Mouse (Mus musculus): Measurements from ENCODE around the gene Nemp1.
A peak's percentile ranks its signal among the peaks of the same experiment; 100 is the strongest.
"Not testable (repeated sequence)": the region's sequence is repeated elsewhere in the genome, so short reads cannot be mapped to it uniquely, and the experiment has no call there.

Nemp1 gene

GRCm38 (mm10) chr10:127643553-127644238 is 23.0 kb upstream of the Nemp1 start:
- peak; percentile 70 to 86 for DNase-seq (ENCODE audit: low spot score in 2 of 2)

- DNase-seq (ENCODE audit: low spot score in 2 of 2), result no peak
Observed at GRCm38 (mm10) chr10:127645791-127646190, 20.9 kb upstream of the Nemp1 start.

GRCm38 (mm10) chr10:127652906-127653638 is 13.6 kb upstream of the Nemp1 start:
- DNase-seq (ENCODE audit: low spot score in 2 of 2), result no peak

GRCm38 (mm10) chr10:127654970-127655579 is 11.6 kb upstream of the Nemp1 start:
- no peak for DNase-seq (ENCODE audit: low spot score in 2 of 2)

- DNase-seq (ENCODE audit: low spot score in 2 of 2), result not testable (repeated sequence)
Observed at GRCm38 (mm10) chr10:127657617-127658016, 9.1 kb upstream of the Nemp1 start.

- no peak for DNase-seq (ENCODE audit: low spot score in 2 of 2)
Observed at GRCm38 (mm10) chr10:127658076-127658475, 8.6 kb upstream of the Nemp1 start.

GRCm38 (mm10) chr10:127659551-127659950 is 7.2 kb upstream of the Nemp1 start:
- no peak for DNase-seq (ENCODE audit: low spot score in 2 of 2)

- DNase-seq (ENCODE audit: low spot score in 2 of 2), result no peak
Observed at GRCm38 (mm10) chr10:127661291-127661914, 5.3 kb upstream of the Nemp1 start.

GRCm38 (mm10) chr10:127661915-127662663 is 4.6 kb upstream of the Nemp1 start:
- DNase-seq (ENCODE audit: low spot score in 2 of 2), result peak in 1 of 2 experiments; percentile 64

- peak; percentile 37 to 56 for DNase-seq (ENCODE audit: low spot score in 2 of 2)
Observed at GRCm38 (mm10) chr10:127662666-127663253, 3.9 kb upstream of the Nemp1 start.

- no peak for DNase-seq (ENCODE audit: low spot score in 2 of 2)
Observed at GRCm38 (mm10) chr10:127663590-127663989, 3.1 kb upstream of the Nemp1 start.

GRCm38 (mm10) chr10:127664166-127664565 is 2.5 kb upstream of the Nemp1 start:
- DNase-seq (ENCODE audit: low spot score in 2 of 2), result no peak

- no peak for DNase-seq (ENCODE audit: low spot score in 2 of 2)
Observed at GRCm38 (mm10) chr10:127664891-127665290, 1.8 kb upstream of the Nemp1 start.

- peak in 1 of 2 experiments; percentile 37 for DNase-seq (ENCODE audit: low spot score in 2 of 2)
Observed at GRCm38 (mm10) chr10:127665366-127666181, 1.1 kb upstream of the Nemp1 start.

- DNase-seq (ENCODE audit: low spot score in 2 of 2), result peak; percentile 42 to 75
Observed at GRCm38 (mm10) chr10:127667269-127668092, 780 bp downstream of the Nemp1 start.

GRCm38 (mm10) chr10:127668093-127669050 is 1.7 kb downstream of the Nemp1 start, which contains the start of gene Nab2:
Gene Nab2, minus strand, starts transcription at chr10:127668568.
- peak; percentile 49 to 77 for DNase-seq (ENCODE audit: low spot score in 2 of 2)

- no peak for DNase-seq (ENCODE audit: low spot score in 2 of 2)
Observed at GRCm38 (mm10) chr10:127669170-127669569, 2.5 kb downstream of the Nemp1 start.

GRCm38 (mm10) chr10:127670185-127670584 is 3.5 kb downstream of the Nemp1 start:
- no peak for DNase-seq (ENCODE audit: low spot score in 2 of 2)
